Mouse (Mus musculus) liver, adult 2 months (tissue): ENCODE results near the gene Tpt1.

Source experiments
- CTCF ChIP-seq: fragments of 200-500 bp; IDR thresholded peaks from 2 replicates; pipeline ENCODE4 v1.5.1; 2011; ENCODE audit warnings: low read depth, low read length, control low read depth
- POLR2A ChIP-seq: fragments of 200-500 bp; IDR thresholded peaks from 2 replicates; pipeline ENCODE4 v1.6.1; 2011; ENCODE audit warnings: low read length, control low read depth; ENCODE audit not compliant: insufficient read depth; ENCODE audit errors: extremely low read depth

GRCm38 (mm10) chr14:75832982-75833381 is 11.9 kb upstream of the Tpt1 start:
- TF ChIP-seq POLR2A (no peak), CTCF (no peak)
